Mouse (Mus musculus) gastrocnemius, adult 18-20 months (tissue): Measurements from ENCODE around the gene Agbl4. TPM values are rescaled to one million over a fixed set of nuclear protein-coding genes. Genes with fewer than 3 reads are reported as not detected.

Experiments
- DNase-seq: peaks from one replicate; pipeline ENCODE4 v3.0.0; 2021; ENCODE audit warnings: low spot score
- long read RNA-seq, 2 experiments: library from polyadenylated mRNA; stranded (forward); transcript quantifications; one replicate each; pipeline ENCODE4 v2.0.0; 2021
- total RNA-seq, 2 experiments: library from RNA; stranded (reverse); gene quantifications; 2 replicates each; pipeline ENCODE4 v1.2.3; 2021

Gene Agbl4
- total RNA-seq: not detected
- long read RNA-seq, experiment 1: 0 reads
- long read RNA-seq, experiment 2: 0 reads

DNA sequence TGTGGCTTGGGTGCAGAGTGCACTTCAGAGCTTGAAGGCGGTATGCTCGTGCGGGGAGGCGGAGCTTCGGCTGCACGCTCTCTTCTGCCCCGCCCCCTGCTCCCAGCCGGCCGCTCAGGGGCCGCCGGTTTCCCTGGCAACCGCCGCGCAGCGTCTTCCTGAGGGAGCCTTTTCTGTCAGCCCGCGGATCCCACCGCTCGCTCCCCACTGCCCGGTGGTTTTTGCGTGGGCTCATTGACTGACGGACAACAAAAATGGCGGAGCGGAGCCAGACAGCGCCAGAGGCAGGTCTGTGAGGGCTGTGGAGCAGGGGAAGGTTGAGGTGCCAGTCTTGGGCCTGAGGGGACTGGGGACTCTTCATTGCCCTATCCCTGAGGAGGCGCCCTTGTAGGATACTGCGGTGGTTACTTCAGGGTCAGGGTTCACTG, at the start of gene Agbl4:
Gene Agbl4 (plus strand): TSS at position 44 of the 428 bp plus-strand sequence.
- no peak for DNase-seq

DNA sequence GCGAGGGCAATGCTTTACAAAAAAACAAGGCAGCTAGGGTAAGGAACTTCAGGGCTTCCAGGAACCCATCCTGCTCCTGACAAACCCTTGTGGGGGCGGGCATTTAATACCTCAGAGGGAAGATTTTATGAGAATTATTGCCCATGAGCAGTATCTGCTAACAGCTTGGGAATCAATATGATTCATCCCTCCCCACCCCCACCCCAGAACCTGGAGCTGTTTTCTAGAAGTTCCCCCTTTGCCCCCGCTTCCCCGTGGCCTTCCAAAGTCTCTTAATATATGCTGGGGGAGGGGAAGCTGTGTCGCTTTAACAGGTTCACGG, 46.6 kb upstream of the Agbl4 start:
- no peak for DNase-seq

GRCm38 (mm10) chr4:110351178-110352000, 46.1 kb upstream of the Agbl4 start, which contains the start of gene Elavl4:
Gene Elavl4 (minus strand): TSS chr4:110351909.
- no peak for DNase-seq

DNA sequence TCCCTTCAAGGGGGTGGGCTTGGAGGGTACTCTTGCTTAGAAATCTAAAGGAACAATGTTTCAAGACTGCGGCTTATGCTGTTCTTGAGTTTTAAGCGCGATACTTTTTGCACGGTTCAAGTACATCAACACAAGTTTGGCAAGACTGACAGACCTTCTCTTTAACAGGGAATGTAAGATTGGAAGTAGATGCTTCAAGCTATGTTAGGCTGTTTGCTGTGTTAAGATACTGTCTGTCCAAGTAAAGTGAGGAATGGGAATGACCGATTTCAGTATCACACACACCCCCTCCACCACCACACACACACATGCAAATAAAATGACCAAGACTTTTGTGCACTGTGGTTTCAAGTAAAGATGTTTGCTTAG, 45.5 kb upstream of the Agbl4 start:
- no peak for DNase-seq

- no peak for DNase-seq
These were observed 36.9 kb upstream of the Agbl4 start for GRCm38 (mm10) chr4:110360568-110360967.

GRCm38 (mm10) chr4:110396221-110396620, 1.2 kb upstream of the Agbl4 start:
- no peak for DNase-seq

- no peak for DNase-seq
These were observed 22.8 kb downstream of the Agbl4 start for GRCm38 (mm10) chr4:110420306-110420705.

GRCm38 (mm10) chr4:110427653-110428052, 30.2 kb downstream of the Agbl4 start:
- no peak for DNase-seq

GRCm38 (mm10) chr4:110494371-110494770, 96.9 kb downstream of the Agbl4 start:
- no peak for DNase-seq

GRCm38 (mm10) chr4:110529804-110530203, 132.3 kb downstream of the Agbl4 start:
- DNase-seq: no peak

DNA sequence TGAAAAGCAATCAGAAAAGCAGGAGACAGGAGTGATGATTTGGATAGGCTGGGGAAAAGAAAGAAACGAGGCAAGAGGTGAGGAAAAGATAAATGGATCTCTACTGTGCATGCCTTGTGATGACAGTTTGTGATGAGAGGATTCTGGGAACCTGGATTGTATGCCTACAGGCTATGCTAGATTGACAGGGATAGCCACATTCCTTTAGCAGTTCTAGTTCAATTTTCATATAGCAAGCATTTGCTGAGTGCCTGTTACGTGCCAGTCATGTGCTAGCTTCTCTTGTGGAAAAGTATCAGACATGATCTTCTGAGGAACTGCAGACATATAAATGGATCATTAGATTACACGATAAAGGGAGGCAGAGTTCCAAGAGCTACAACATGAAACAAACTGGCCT, 151.8 kb downstream of the Agbl4 start:
- no peak for DNase-seq

DNA sequence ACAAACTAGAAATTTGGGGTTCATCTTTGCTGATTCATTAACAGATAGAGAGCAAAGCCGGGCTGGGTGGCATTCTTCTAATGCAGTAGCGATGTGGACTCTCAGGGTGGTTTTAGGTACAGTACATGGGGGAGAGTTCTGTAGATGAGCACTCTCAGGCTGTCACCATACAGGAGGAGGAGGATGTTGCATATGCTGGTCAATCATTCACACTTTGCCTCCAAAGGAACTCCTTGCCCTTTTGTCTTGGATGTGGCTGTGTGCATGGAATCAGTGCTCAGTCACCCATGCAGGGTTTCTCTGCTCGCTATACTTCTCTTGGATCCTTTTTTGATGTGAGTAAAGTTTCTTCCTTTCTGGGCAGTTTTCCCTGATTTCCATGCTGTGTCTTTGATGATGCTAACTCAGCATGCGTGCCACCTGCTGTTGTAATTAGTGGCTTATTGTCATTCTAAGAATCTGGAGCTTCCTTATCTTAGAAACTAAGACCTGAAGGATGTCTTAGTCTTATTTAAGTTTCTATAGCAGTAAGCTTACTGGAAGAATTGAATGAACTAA, 200.3 kb downstream of the Agbl4 start:
- DNase-seq: no peak

- DNase-seq: no peak
These were observed 244.0 kb downstream of the Agbl4 start for GRCm38 (mm10) chr4:110641417-110641816.

- no peak for DNase-seq
These were observed 265.5 kb downstream of the Agbl4 start for GRCm38 (mm10) chr4:110662940-110663339.

DNA sequence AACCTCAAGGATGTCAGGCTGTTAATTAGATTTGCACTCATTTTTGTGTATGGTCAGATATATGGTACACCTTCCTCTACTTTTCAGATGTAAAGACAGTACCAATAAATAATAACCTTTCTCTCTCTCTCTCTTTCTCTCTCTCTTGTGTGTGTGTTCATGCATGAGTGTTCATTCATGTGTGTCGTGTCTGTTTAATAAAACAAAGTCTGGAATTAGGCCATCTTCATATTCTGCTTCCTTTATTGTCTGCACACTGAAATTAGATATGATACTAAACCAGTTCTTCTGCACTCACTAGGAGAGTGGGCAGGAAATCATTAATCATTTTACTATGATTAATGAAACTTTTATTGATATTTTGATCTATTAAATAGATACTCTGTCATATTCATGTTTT, 276.7 kb downstream of the Agbl4 start:
- no peak for DNase-seq

- no peak for DNase-seq
These were observed 337.7 kb downstream of the Agbl4 start for GRCm38 (mm10) chr4:110735141-110735540.

DNA sequence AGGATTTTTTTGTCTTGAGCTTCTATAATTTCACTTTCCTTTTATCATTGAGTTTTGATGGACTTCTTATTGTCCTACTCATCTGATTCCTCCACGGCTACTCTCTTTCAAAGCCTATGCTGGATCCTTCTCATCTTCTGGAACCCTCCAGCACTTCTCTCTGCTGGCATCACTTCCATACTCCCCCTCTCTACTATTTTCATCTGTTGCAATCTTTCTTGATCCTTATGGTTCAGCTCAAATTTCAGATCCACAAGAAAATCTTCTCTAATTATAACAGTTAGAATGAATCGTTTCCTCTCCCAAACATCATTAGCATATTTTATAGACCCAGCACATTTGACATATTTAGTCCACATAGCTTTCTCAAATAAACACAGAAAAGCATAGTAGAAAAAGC, 360.5 kb downstream of the Agbl4 start:
- no peak for DNase-seq

GRCm38 (mm10) chr4:110788596-110788995, 391.1 kb downstream of the Agbl4 start:
- DNase-seq: no peak

GRCm38 (mm10) chr4:110799902-110800301, 402.4 kb downstream of the Agbl4 start:
- DNase-seq: no peak

DNA sequence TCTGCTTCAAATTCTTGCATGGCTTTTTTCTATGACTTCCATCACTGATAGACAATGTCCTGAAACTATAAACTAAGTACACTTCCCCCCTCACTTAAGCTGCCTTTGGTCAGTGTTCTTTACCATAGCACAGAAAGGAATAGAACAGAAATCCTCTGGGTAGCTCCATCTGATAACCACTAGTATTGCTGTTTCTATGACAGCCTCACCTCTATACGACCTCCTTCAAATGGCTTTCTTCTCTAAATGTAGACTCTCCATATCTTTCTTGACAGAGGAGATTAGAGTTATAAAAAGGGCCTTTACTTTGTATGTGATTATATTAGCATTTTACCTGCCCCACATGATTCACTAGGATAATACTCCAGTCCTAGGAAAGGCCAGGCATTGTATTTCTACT, 413.5 kb downstream of the Agbl4 start:
- DNase-seq: no peak

DNA sequence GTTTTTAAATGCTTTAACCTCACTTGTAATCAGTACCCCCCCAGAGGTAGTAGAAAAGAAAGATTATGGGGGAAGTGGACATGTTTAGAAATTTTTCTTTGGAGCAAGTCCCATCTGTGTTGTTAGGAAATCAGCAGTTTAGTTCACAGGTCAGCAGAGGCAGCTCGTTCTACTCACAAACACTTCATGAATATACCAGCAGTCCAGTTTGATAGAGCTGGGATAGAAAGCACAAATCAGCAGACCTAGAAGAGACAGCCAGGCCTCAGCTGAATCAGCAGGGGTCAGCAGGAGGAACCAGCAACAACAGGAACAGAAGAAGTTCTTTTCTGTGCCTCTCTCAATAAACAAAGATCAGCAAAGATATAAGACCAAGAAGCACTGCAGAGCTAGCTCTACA, 435.3 kb downstream of the Agbl4 start:
- no peak for DNase-seq

DNA sequence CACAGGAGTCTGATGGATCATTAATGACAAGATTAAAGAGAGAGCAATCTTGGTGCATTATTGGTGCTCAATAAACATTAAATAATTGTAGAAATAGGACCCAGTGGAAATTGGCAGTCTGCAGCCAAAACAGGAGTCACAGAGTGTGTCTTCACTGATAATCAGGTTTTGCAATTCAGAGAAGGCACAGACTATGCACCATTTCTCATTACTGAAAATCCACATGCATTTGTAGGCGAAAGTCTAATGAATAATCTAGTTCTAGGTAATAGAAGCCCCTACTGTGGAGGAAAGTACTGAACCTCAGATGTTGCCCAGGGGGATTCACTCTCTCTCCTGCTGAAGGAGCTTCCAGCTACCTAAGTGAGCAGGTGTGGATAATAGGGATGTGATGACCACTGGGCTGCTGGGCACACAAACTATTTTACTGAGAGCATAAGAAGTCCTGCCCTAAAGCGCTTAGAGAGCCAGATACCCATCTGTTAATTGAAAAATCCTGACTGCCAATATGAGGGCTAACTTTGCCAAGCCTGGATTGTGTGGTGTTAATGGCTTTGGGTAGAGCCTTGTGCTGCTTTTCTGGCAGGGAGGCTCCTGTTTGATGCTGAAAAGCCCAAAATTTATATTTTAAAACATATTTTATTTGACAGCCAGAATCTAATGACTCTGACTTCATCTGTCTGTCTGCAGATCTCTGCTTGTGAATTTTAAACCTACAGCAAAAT, 482.4 kb downstream of the Agbl4 start:
- no peak for DNase-seq

- DNase-seq: no peak
These were observed 518.6 kb downstream of the Agbl4 start for GRCm38 (mm10) chr4:110916061-110916460.
